Mouse (Mus musculus): ENCODE data around the gene Sh3glb2. TPM values are rescaled to one million over a fixed set of nuclear protein-coding genes. Genes with fewer than 3 reads are reported as not detected.

Sh3glb2 gene
- polyA plus RNA-seq (2014; fragmentation: Illumina TruSeq; extraction: RNeasy Lipid Tissue Mini Kit (QIAGEN cat#74804); ENCODE audit: low read depth, low replicate concordance) = 1.1 TPM

GRCm38 (mm10) chr2:30358533-30359531 lies at the start of gene Sh3glb2:
Gene Sh3glb2 (minus strand): TSS chr2:30359337.

GRCm38 (mm10) chr2:30392114-30392576 lies 33.0 kb upstream of the Sh3glb2 start, which contains the start of gene Dolpp1:
Gene Dolpp1 (plus strand): TSS chr2:30392254.

DNA sequence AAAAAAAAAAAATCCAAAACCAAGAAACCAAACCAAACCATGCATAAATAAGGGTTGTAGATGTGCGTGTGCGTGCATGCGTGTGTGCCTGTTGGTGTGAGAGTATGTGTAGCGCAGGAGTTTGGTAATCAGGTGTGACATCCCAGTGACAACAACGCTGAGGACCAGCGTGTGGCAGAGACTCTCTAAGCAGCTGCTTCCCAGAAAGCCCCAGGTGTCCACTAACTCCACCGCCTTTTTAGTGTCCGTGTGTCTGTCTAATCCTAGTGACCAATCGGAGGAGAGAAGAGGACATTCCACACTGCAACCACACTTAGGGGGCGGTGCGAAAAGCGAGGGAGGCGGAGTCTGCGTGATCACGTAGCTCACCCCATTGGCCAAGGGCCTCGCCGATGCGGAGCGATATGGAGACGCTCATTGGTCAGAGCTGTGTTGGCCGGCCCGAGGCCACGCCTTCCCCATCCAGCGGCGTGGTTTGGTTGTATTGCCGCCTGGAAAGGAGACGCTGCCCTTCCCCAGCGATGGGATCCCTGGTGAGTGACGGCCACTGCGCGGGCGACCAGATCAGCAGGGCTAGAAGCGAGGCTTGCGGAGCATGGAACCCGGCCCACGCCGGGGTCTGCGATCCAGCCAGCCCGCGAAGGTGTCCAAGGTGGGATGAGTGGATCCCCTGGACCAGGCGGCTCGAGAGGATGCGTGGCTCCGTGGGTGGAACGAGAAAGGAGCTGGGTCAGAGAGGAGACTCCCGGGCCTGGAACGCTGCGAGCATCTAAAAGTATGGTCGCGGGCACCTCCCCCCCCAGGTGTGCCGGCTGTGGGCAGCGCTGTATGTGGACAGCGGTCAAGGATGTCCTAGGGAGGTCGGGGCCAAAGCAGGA lies 4.9 kb upstream of the Sh3glb2 start, which contains the start of gene Miga2:
Gene Miga2, plus strand, starts transcription at position 461 of the 878 bp plus-strand sequence.

Other genes starting within 250 kb of the Sh3glb2 start
- 1.6 TPM for gene Zer1, start 234.8 kb downstream of the Sh3glb2 start, polyA plus RNA-seq (2014; fragmentation: Illumina TruSeq; extraction: RNeasy Lipid Tissue Mini Kit (QIAGEN cat#74804); ENCODE audit: low read depth, low replicate concordance)
- 30.0 TPM for gene Tbc1d13, start 225.6 kb downstream of the Sh3glb2 start, polyA plus RNA-seq (2014; fragmentation: Illumina TruSeq; extraction: RNeasy Lipid Tissue Mini Kit (QIAGEN cat#74804); ENCODE audit: low read depth, low replicate concordance)
- not detected for gene Endog, start 187.8 kb downstream of the Sh3glb2 start, polyA plus RNA-seq (2014; fragmentation: Illumina TruSeq; extraction: RNeasy Lipid Tissue Mini Kit (QIAGEN cat#74804); ENCODE audit: low read depth, low replicate concordance)
- 0.61 TPM for gene Spout1, start 180.9 kb downstream of the Sh3glb2 start, polyA plus RNA-seq (2014; fragmentation: Illumina TruSeq; extraction: RNeasy Lipid Tissue Mini Kit (QIAGEN cat#74804); ENCODE audit: low read depth, low replicate concordance)
- gene Kyat1, start 153.5 kb downstream of the Sh3glb2 start, polyA plus RNA-seq (2014; fragmentation: Illumina TruSeq; extraction: RNeasy Lipid Tissue Mini Kit (QIAGEN cat#74804); ENCODE audit: low read depth, low replicate concordance) = 1.2 TPM
- gene Lrrc8a, start 121.6 kb downstream of the Sh3glb2 start, polyA plus RNA-seq (2014; fragmentation: Illumina TruSeq; extraction: RNeasy Lipid Tissue Mini Kit (QIAGEN cat#74804); ENCODE audit: low read depth, low replicate concordance) = 2.7 TPM
- not detected for gene Gm28035, start 118.8 kb downstream of the Sh3glb2 start, polyA plus RNA-seq (2014; fragmentation: Illumina TruSeq; extraction: RNeasy Lipid Tissue Mini Kit (QIAGEN cat#74804); ENCODE audit: low read depth, low replicate concordance)
- gene Phyhd1, start 93.1 kb downstream of the Sh3glb2 start, polyA plus RNA-seq (2014; fragmentation: Illumina TruSeq; extraction: RNeasy Lipid Tissue Mini Kit (QIAGEN cat#74804); ENCODE audit: low read depth, low replicate concordance) = 20.0 TPM
- gene Gm28038, start 78.3 kb downstream of the Sh3glb2 start, polyA plus RNA-seq (2014; fragmentation: Illumina TruSeq; extraction: RNeasy Lipid Tissue Mini Kit (QIAGEN cat#74804); ENCODE audit: low read depth, low replicate concordance) = not detected
- gene Dolk, start 73.0 kb downstream of the Sh3glb2 start, polyA plus RNA-seq (2014; fragmentation: Illumina TruSeq; extraction: RNeasy Lipid Tissue Mini Kit (QIAGEN cat#74804); ENCODE audit: low read depth, low replicate concordance) = 8.1 TPM
- gene Nup188, start 72.9 kb downstream of the Sh3glb2 start, polyA plus RNA-seq (2014; fragmentation: Illumina TruSeq; extraction: RNeasy Lipid Tissue Mini Kit (QIAGEN cat#74804); ENCODE audit: low read depth, low replicate concordance) = 8.9 TPM
- 0.81 TPM for gene Miga2, start 4.9 kb upstream of the Sh3glb2 start, polyA plus RNA-seq (2014; fragmentation: Illumina TruSeq; extraction: RNeasy Lipid Tissue Mini Kit (QIAGEN cat#74804); ENCODE audit: low read depth, low replicate concordance)
- gene Dolpp1, start 32.9 kb upstream of the Sh3glb2 start, polyA plus RNA-seq (2014; fragmentation: Illumina TruSeq; extraction: RNeasy Lipid Tissue Mini Kit (QIAGEN cat#74804); ENCODE audit: low read depth, low replicate concordance) = 0.65 TPM
- gene Crat, start 56.5 kb upstream of the Sh3glb2 start, polyA plus RNA-seq (2014; fragmentation: Illumina TruSeq; extraction: RNeasy Lipid Tissue Mini Kit (QIAGEN cat#74804); ENCODE audit: low read depth, low replicate concordance) = 20.5 TPM
- gene Ptpa, start 56.7 kb upstream of the Sh3glb2 start, polyA plus RNA-seq (2014; fragmentation: Illumina TruSeq; extraction: RNeasy Lipid Tissue Mini Kit (QIAGEN cat#74804); ENCODE audit: low read depth, low replicate concordance) = 2.4 TPM
- gene Ier5l, start 114.9 kb upstream of the Sh3glb2 start, polyA plus RNA-seq (2014; fragmentation: Illumina TruSeq; extraction: RNeasy Lipid Tissue Mini Kit (QIAGEN cat#74804); ENCODE audit: low read depth, low replicate concordance) = not detected
- 1.1 TPM for gene Cstad, start 235.7 kb upstream of the Sh3glb2 start, polyA plus RNA-seq (2014; fragmentation: Illumina TruSeq; extraction: RNeasy Lipid Tissue Mini Kit (QIAGEN cat#74804); ENCODE audit: low read depth, low replicate concordance)